Mouse (Mus musculus): ENCODE results near the gene Cd9. TPM values are rescaled to one million over a fixed set of nuclear protein-coding genes. Genes with fewer than 3 reads are reported as not detected.
A peak's percentile ranks its signal among the peaks of the same experiment; 100 is the strongest.

The Cd9 gene
- total and polyA plus RNA-seq, 3 experiments: 12.1 to 27.5 (median 21.6) TPM

DNA sequence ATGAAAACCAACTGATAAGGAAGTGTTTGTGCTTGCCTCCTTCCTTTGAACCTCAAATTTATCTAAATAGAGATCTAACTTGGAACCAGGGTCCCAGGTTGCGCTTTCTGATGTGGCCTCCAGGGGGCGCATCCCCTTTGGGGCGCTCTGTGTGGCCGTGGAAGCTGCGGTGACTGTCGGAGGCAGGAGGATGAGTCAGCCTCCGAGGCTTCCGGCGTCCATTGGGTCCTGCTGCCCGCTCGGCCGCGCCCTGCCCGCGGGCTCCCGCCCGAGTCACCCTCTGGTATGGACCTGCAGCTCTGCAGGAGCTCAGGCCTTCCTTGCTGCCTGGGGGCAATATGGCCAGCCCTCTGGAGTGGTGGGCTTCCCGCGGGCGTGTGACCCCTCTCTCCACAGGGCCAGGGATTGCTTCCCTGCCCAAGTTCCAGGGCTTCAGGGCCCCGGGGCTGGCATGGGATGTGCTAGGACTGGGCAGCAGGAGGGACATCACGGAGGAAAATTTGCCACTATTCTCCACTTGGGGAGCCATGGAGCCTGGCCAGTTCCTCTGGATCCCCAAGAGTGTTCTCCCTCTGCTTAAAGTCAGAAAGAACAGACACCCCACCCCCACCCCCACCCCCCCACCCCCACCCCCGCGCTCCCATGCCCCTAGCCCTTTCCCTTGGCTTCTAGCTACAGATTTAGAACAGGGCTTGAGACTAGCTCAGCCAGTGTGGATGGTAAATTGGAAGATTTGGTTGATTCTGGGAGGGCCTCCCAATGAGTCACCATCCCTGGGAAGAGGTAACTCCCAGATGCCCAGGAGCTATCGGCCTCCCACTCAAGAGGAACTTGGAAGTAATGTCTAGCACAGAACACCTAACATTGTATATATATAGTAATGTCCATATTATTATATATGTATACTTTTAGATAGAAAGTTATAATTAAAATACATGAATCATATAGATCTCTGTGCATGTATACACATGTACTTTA, 67.9 kb downstream of the Cd9 start (continued):
- TF ChIP-seq E2F4 (IDR thresholded peaks at IDR 0.05; ENCODE audit: insufficient replicate concordance, low read depth, low read length): no peak
- TF ChIP-seq CHD1 (IDR thresholded peaks at IDR 0.05; ENCODE audit: low read depth, low read length): no peak
- TF ChIP-seq BHLHE40 (IDR thresholded peaks at IDR 0.05; ENCODE audit: low read depth, low read length): peak; percentile 27; the same call in 1 of the 2 replicates
- no peak for TF ChIP-seq JUND (conservative IDR thresholded peaks at IDR 0.05; ENCODE audit: low read depth, low read length)
- peak; percentile 18; the same call in 1 of the 2 replicates for TF ChIP-seq JUN (IDR thresholded peaks at IDR 0.05; ENCODE audit: insufficient read depth, low read depth, low read length)
- TF ChIP-seq TBP (conservative IDR thresholded peaks at IDR 0.05; ENCODE audit: low read depth, low read length): no peak
- TF ChIP-seq MAX (IDR thresholded peaks at IDR 0.05; ENCODE audit: low read length): peak; percentile 35; the same call in 1 of the 2 replicates
- TF ChIP-seq ZMIZ1 (IDR thresholded peaks at IDR 0.05; ENCODE audit: low read depth, low read length): no peak
- no peak for TF ChIP-seq USF2 (conservative IDR thresholded peaks at IDR 0.05; ENCODE audit: low read depth, low read length)
- TF ChIP-seq ZNF384 (IDR thresholded peaks at IDR 0.05; ENCODE audit: low read depth, low read length): no peak
- TF ChIP-seq USF1 (IDR thresholded peaks at IDR 0.05; ENCODE audit: low read depth, low read length): no peak
- no peak for TF ChIP-seq CHD2 (IDR thresholded peaks at IDR 0.05; ENCODE audit: low read length)
- no peak for TF ChIP-seq RCOR1 (conservative IDR thresholded peaks at IDR 0.05; ENCODE audit: low read depth, low read length)
- no peak for TF ChIP-seq MAFK (IDR thresholded peaks at IDR 0.05; ENCODE audit: insufficient replicate concordance, low read length)
- TF ChIP-seq IRF4 (IDR thresholded peaks at IDR 0.05; ENCODE audit: low read depth, low read length): peak; percentile 31; the same call in 1 of the 2 replicates
- peak; percentile 65 for TF ChIP-seq ELF1 (IDR thresholded peaks at IDR 0.05; ENCODE audit: low read depth, low read length)

DNA sequence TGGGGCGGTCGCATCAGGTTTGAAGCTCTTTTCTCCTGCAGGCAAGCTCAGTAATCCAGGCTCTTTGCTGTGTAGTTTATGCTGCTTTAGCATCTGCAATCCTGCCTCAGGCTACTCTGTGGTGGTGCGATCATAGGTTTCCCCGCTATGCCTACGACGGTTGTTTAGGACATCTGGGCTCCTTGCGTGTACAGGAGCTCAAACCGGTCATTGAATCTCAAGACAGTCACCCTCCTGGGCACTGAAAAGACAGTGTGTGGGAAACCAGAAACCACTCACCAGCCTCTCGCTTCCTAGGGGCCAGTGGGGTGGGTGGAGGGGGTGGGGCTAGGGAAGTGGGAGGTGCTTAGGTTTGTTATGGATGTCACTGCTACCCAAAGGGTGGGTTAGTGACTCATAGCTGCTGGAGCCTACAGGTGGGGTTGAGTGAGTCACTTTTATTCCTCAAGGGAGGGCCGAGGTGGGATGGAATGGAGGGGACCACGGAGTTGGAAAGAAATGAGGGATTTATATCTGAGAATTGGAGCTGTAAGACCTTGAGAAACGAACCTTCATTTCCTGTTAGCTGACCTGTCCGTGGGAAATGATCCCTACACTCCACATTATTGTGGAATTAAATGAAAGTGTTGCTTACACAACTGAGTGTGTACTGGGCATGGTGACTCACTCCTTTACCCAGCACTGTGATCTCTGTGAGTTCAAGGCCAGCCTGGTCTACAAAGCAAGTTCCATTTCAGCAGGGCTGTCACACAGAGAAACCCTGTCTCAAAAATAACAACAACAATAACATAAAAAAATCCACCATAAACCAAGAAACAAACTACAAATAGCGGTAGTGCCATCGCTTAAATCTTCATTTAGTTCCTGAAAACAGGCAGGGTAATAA, 69.1 kb downstream of the Cd9 start:
- in situ Hi-C loops (cut with MboI; ENCODE audit: low pct_ligation_motif_present, low pct_unique_long_range_greater_than_20kb, low sequenced_read_pairs): loop anchor here (5.0 kb wide), 1 partner anchor 77 kb away; no protein-coding TSS in a partner anchor
- dilution Hi-C loops (cut with MboI; ENCODE audit: extremely low pct_ligation_motif_present, extremely low pct_unique_long_range_greater_than_20kb, low sequenced_read_pairs): no loop called here
- DNase-seq (ENCODE audit: extremely low read depth): peak; percentile 18
- H3K79me2 ChIP-seq (replicated peaks; ENCODE audit: control insufficient read depth, extremely low read depth, insufficient read depth, poor library complexity, severe bottlenecking): no peaks in the 10 kb centered on the region
- no peak overlapping the region for H3K27ac ChIP-seq (ENCODE audit: insufficient read depth, low read depth)
- H3K9me3 ChIP-seq (replicated peaks; ENCODE audit: low read length): no peaks in the 10 kb centered on the region
- H3K4me1 ChIP-seq (ENCODE audit: control insufficient read depth in 1 of 2, insufficient read depth in 2 of 2): peaks cover 11 to 20% of the 10 kb centered on the region in 2 experiments; a peak in 3 of 4 replicates
- H3K4me3 ChIP-seq (replicated peaks in 1 of 3; ENCODE audit: low read depth in 2 of 3, low read length in 2 of 3, poor library complexity in 1 of 3): no peak overlapping the region
- no peak overlapping the region for H3K9ac ChIP-seq (ENCODE audit: insufficient read depth, low read depth)
- no peak overlapping the region for H3K4me2 ChIP-seq (ENCODE audit: insufficient read depth, low read depth, poor library complexity, severe bottlenecking)
- peaks cover 41% of the 10 kb centered on the region for H3K27me3 ChIP-seq (replicated peaks)
- no peaks in the 10 kb centered on the region for H3K36me3 ChIP-seq (replicated peaks in 1 of 2; ENCODE audit: control insufficient read depth in 1 of 2, insufficient read depth in 1 of 2, low read length in 1 of 2)
- TF ChIP-seq MEF2A (IDR thresholded peaks at IDR 0.05; ENCODE audit: borderline replicate concordance, low read depth, low read length): no peak
- no peak for TF ChIP-seq ZNF384 (IDR thresholded peaks at IDR 0.05; ENCODE audit: low read depth, low read length)
- TF ChIP-seq E2F4 (IDR thresholded peaks at IDR 0.05; ENCODE audit: insufficient replicate concordance, low read depth, low read length): no peak
- TF ChIP-seq MAZ (IDR thresholded peaks at IDR 0.05; ENCODE audit: low read depth, low read length): no peak
- TF ChIP-seq USF1 (IDR thresholded peaks at IDR 0.05; ENCODE audit: low read depth, low read length): no peak
- TF ChIP-seq EP300 (IDR thresholded peaks at IDR 0.05; ENCODE audit: low read length): no peak
- no peak for TF ChIP-seq POLR2AphosphoS2 (IDR thresholded peaks at IDR 0.05; ENCODE audit: low read depth, low read length)
- no peak for TF ChIP-seq ZC3H11A (IDR thresholded peaks at IDR 0.05; ENCODE audit: low read depth, low read length)

Measured in CH12.LX (cell line).